Mouse (Mus musculus) left cerebral cortex, adult 2 months (tissue): ENCODE measurements around the gene Prickle2. TPM values are rescaled to one million over a fixed set of nuclear protein-coding genes. Genes with fewer than 3 reads are reported as not detected.

ENCODE experiments used
- DNase-seq, 2 experiments: peaks; one replicate each; pipeline ENCODE4 v3.0.0; 2021 to 2022; ENCODE audit warnings: low spot score in 2 of 2, mixed read lengths in 1 of 2; ENCODE audit errors: extremely low spot score in 1 of 2
- H3K27ac ChIP-seq: fragments of 200-600 bp; 2 replicates; pipeline ENCODE4 v1.8.1; 2022
- H3K4me3 ChIP-seq: fragments of 200-600 bp; 2 replicates; pipeline ENCODE4 v1.8.1; 2022
- CTCF ChIP-seq: fragments of 200-600 bp; IDR thresholded peaks from 2 replicates; pipeline ENCODE4 v1.8.1; 2022; ENCODE audit warnings: antibody characterized with exemption, mild to moderate bottlenecking, moderate library complexity
- intact Hi-C: fragments of 180-260 bp; cut with DNase I; formaldehyde crosslinking; loops from one replicate; pipeline ENCODE4 v1.15.1; 2025
- total RNA-seq, 2 experiments: library from RNA; stranded (reverse); gene quantifications; 2 replicates each; pipeline ENCODE4 v1.2.3; 2021

The Prickle2 gene
- total RNA-seq, 2 experiments from 2014 or later: 163 to 182 TPM

GRCm38 (mm10) chr6:92465666-92466065, 240.3 kb downstream of the Prickle2 start:
- no peak for TF ChIP-seq CTCF
- no peak overlapping the region for H3K4me3 ChIP-seq
- no peak for DNase-seq
- intact Hi-C loops: no loop called here
- H3K27ac ChIP-seq: peak overlapping the region; percentile 45; the same call in 1 of the 2 replicates

GRCm38 (mm10) chr6:92464781-92465337, 241.1 kb downstream of the Prickle2 start:
- peak overlapping the region; percentile 45; the same call in 1 of the 2 replicates for H3K27ac ChIP-seq
- intact Hi-C loops: no loop called here
- no peak for DNase-seq
- TF ChIP-seq CTCF: no peak
- H3K4me3 ChIP-seq: no peak overlapping the region

GRCm38 (mm10) chr6:92463768-92464167, 242.2 kb downstream of the Prickle2 start:
- H3K4me3 ChIP-seq: no peak overlapping the region
- TF ChIP-seq CTCF: no peak
- no peak for DNase-seq
- intact Hi-C loops: no loop called here
- H3K27ac ChIP-seq: no peak overlapping the region; the same call in 1 of the 2 replicates

GRCm38 (mm10) chr6:92460750-92461149, 245.2 kb downstream of the Prickle2 start:
- Histone ChIP-seq H3K4me3 (no peak overlapping the region), H3K27ac (no peak overlapping the region)
- TF ChIP-seq CTCF: no peak
- no peak for DNase-seq
- intact Hi-C loops: no loop called here

- Histone ChIP-seq H3K4me3 (no peak overlapping the region), H3K27ac (no peak overlapping the region; the same call in 1 of the 2 replicates)
- DNase-seq: no peak
- no peak for TF ChIP-seq CTCF
- intact Hi-C loops: no loop called here
Measured at GRCm38 (mm10) chr6:92458026-92458425, 247.9 kb downstream of the Prickle2 start.

GRCm38 (mm10) chr6:92451421-92451820, 254.5 kb downstream of the Prickle2 start:
- intact Hi-C loops: no loop called here
- TF ChIP-seq CTCF: no peak; the same call in none of the 2 replicates
- no peak overlapping the region for H3K4me3 ChIP-seq
- no peak for DNase-seq
- no peak overlapping the region for H3K27ac ChIP-seq

GRCm38 (mm10) chr6:92449956-92450355, 256.0 kb downstream of the Prickle2 start:
- intact Hi-C loops: no loop called here

GRCm38 (mm10) chr6:92446662-92447061, 259.3 kb downstream of the Prickle2 start:
- no peak for DNase-seq
- Histone ChIP-seq H3K4me3 (no peak overlapping the region), H3K27ac (peak overlapping the region; percentile 9; the same call in 1 of the 2 replicates)
- no peak for TF ChIP-seq CTCF
- intact Hi-C loops: no loop called here

More at GRCm38 (mm10) chr6:92449956-92450355, 256.0 kb downstream of the Prickle2 start:
- TF ChIP-seq CTCF: no peak
- Histone ChIP-seq H3K4me3 (no peak overlapping the region), H3K27ac (no peak overlapping the region)
- DNase-seq: no peak

- TF ChIP-seq CTCF: peak; percentile 61
Measured at GRCm38 (mm10) chr6:92441205-92441604, 264.8 kb downstream of the Prickle2 start.

GRCm38 (mm10) chr6:92440251-92440650, 265.7 kb downstream of the Prickle2 start:
- Histone ChIP-seq H3K27ac (no peak overlapping the region), H3K4me3 (no peak overlapping the region)
- DNase-seq: no peak
- intact Hi-C loops: no loop called here
- TF ChIP-seq CTCF: no peak

More at GRCm38 (mm10) chr6:92441205-92441604, 264.8 kb downstream of the Prickle2 start:
- Histone ChIP-seq H3K27ac (no peak overlapping the region), H3K4me3 (no peak overlapping the region)
- no peak for DNase-seq
- intact Hi-C loops: loop anchor here (1.0 kb wide), 1 partner anchor 155 kb away; no protein-coding TSS in a partner anchor

GRCm38 (mm10) chr6:92432146-92432545, 273.8 kb downstream of the Prickle2 start:
- no peak overlapping the region for H3K27ac ChIP-seq
- intact Hi-C loops: no loop called here
- H3K4me3 ChIP-seq: no peak overlapping the region
- no peak for DNase-seq
- no peak for TF ChIP-seq CTCF

- H3K27ac ChIP-seq: no peak overlapping the region; the same call in 1 of the 2 replicates
- no peak for TF ChIP-seq CTCF
- no peak for DNase-seq
- H3K4me3 ChIP-seq: no peak overlapping the region
- intact Hi-C loops: no loop called here
Measured at GRCm38 (mm10) chr6:92427406-92428171, 278.4 kb downstream of the Prickle2 start.
